29 mouse cellular contexts compared by ENCODE assay signal in genomic region chr19:33983043-33983442, GRCm38 (mm10). TPM values are rescaled to one million over a fixed set of nuclear protein-coding genes. Genes with fewer than 3 reads are reported as not detected.
"Had no signal": no experiment of that assay in that cellular context is flagged by ENCODE, and none has a peak within 500 bp of the region (broad histone marks: within the 10 kb centered on the region; RNA-seq: fewer than 3 reads in every experiment).

No protein-coding gene starts in this region.

- DNase-seq: gastrocnemius, adult 2 months; gastrocnemius, postnatal 10 days; gastrocnemius, postnatal 25 days; heart, adult 11 months; heart, adult 2 months; heart, postnatal 14 days; heart, postnatal 36 days; kidney, adult 11 months; kidney, adult 2 months; kidney, adult 9 months; kidney, postnatal 10 days; kidney, postnatal 36 days; liver; liver, embryonic 13.5 days had no signal

RNA-seq across cellular contexts. Expression of gene Lipf, which starts 22.1 kb away (rescaled TPM):
- polyA plus RNA-seq: heart, adult 2 months; heart, embryonic 15.5 days; heart, postnatal 0 days; hindbrain, embryonic 11.5 days; hindbrain, embryonic 13.5 days; hindbrain, embryonic 15.5 days; hindbrain, postnatal 0 days; intestine, embryonic 14.5 days; kidney, adult 2 months; large intestine, adult 2 months; limb, embryonic 10.5 days; limb, embryonic 12.5 days; liver, embryonic 11.5 days; liver, embryonic 13.5 days; liver, embryonic 15.5 days had no signal

RNA-seq across cellular contexts. Expression of gene Lipk, which starts 25.0 kb away (rescaled TPM):
- polyA plus RNA-seq: heart, adult 2 months; heart, embryonic 11.5 days; heart, embryonic 13.5 days; heart, embryonic 15.5 days; heart, postnatal 0 days; hindbrain, embryonic 11.5 days; hindbrain, embryonic 13.5 days; hindbrain, embryonic 15.5 days; intestine, embryonic 14.5 days; kidney, adult 2 months; kidney, embryonic 15.5 days; limb, embryonic 10.5 days; limb, embryonic 12.5 days; liver, embryonic 11.5 days; liver, embryonic 13.5 days; liver, embryonic 15.5 days had no signal
